Mouse (Mus musculus) urinary bladder, postnatal 10 days (tissue): ENCODE data around the gene Trim44.

Experiments
- DNase-seq: peaks from one replicate; pipeline ENCODE4 v3.0.0; 2022; ENCODE audit warnings: low spot score

Gene Trim44

DNA sequence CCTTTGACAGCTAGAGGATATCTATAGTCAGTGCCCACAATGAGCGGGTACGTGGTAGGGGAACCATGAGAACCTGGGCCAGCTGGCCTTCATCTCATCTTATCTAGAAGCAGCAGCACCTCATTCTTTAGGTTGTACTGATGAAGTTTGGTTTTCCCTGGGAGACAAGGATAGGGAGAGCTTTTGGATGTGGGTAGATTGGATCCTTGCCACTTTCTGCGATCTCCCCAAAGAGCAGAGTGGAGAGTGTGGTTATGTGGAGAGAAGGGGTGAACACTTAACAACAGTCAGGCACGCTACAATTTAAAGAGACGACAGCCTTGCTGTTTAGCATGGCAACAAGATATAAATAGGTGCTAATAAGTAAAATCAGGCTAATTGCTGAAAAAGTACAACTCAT is 119.0 kb downstream of the Trim44 start:
- DNase-seq: no peak

DNA sequence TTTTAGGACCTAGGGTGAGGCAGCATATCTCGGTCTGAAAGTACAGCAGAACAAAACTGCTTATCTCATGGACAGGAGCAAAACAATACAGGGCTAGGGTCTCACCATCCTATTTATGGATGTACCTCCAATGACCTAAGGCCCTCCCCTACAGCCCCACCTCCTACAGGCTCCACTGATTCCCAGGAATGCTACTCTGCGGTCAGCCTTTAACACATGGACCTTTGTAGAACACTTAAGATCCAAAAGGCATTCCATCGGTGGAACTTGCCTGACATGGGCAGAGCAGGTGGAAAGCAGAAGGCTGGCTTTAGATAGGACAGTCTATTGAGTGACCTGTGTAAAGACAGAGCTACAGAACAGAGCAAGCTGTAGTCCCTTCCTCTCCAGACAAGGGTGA is 120.3 kb downstream of the Trim44 start:
- DNase-seq: no peak

DNA sequence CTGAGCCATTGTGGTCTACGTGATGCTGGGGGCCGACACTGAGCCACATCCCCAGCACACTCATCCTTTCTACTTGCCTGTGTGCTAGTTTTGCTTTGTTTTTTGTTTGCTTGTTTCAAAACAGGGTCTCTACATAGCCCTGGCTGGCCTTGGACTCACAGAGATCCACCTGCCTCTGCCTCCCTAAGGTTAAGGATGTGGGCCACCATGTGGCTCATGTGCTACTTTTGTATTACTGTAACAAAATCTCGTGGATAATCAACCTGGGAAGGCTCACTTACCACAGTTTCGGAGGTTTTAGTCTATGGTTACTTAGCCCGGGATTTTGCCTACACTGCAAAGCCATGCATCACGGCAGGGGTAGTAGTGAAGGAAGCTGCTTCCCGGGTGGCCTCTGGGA is 125.5 kb downstream of the Trim44 start:
- DNase-seq: no peak

DNA sequence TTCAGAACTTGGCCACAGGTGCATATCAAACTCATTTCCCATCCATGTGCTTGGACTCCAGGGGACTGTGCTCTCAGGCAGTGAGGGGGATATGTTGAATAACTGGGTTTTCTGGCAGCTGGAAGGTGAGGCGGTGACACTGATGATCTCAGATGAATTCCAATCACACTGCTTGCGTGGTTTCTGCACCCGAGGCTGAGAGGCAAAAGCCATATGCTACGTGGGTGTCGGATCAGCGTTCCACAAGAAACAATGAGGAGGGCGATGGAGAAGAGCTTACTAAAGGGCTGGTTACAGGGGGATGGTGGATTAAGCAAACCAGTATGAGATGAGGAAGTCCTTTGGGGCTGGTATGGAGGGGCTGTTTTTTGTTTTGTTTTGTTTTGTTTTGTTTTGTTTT is 127.8 kb downstream of the Trim44 start:
- no peak for DNase-seq

DNA sequence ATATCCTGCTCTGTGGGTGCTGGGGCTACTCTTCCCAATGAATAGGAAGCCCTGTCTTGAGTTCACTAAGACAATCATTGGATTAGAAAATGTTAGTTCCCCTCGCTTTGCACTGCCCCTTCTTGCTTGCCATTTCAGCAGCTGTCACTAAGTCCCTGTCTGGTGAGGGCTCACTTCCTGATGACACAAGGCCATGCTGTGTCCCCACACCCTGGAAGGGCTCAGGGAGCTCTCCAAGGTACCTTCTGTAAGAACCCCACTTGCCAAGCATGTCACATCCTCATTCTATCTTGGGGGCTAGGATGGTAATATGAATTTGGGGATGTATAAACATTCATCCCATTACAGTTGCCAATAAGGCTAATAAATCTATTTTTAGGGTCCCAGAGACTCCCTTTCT is 129.7 kb downstream of the Trim44 start:
- DNase-seq: no peak

DNA sequence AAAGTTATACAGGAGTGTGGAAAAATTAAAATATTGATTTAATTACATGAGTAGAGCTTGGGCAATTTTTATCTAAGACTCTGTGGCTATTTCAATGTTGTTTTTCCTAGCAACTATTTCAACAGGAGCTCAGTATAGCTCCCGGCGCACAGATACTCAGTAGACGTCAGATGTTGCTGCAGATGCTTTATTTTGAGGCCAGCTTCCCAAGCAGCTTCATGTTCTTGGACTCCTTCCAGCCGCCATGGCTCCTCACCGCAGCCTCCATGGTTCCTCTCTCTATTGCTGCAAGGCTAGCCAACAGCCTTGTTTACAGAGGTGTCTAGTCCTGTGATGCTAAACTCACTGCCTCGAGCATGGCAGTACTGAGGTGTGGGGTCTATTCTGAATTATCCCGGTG is 134.3 kb downstream of the Trim44 start:
- DNase-seq: no peak

DNA sequence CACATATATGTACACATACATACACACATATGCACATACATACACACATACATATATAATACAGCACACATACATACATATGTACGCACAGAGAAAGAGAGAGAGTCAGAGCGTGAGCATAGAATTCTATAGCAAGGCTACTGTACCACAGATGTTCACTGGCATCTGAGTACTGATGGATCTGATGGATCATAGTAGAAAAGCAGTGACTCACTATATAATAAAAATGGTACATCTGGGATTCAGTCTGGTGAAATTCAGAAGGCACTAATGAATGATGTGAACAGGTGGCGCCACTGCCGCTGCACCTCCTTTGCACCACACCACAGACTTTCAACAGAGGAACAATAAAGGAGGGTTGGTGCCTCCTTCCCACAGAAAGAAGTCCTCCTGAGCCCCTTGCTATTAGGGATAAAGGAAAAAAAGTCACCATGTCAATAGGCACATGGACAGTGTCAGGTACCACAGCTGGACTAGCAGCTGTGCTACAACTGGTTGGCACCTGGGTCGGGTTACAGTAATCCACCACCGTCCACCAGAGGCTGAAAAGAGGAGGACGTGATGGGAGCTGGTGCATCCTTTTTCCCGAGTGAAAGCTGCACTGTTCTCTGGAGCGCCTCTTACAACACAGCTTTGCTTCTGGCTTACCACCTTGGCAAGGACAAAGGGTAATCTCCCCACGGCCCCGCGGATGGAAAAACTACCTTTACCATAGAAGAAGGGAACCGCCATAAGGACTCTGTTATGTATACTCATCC is 139.9 kb downstream of the Trim44 start:
- no peak for DNase-seq

DNA sequence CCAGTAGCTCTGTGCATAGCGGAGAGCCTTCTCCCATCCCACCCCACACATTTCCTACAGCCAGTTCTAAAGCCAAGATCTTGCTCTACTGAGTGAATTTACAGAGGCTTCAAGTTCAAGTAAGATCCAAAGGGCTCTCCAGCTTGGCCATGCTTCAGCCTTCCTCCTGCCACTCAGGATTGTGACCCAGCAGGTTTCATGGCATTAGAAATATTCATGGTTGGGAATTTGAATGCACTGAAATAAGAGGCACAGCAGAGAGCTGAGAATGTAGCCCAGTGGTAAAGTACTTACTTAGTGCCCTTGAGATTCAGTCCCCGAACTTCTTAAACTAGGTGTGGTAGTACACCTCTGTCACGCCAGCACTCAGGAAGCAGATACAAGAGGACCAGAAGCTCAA is 140.7 kb downstream of the Trim44 start:
- no peak for DNase-seq

DNA sequence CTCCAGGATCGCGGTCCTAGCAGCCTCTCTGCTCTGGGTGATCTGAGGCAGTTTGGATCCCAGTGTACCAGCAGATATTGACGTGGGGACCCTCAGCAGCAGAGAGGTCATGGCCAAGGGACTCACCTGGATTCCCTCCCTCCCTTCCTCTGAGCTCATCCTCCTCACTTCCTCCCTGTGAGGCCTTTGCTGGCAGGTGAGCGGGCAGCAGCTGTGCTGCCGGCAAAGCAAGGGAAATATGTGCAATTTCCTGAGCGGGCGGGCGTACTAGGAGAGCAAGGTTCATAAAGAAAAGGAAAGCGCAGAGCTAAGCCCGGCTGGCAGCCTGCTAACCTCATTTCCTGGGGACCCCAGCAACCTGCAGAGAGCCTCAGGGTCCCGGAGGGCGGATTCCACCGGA is 148.5 kb downstream of the Trim44 start:
- no peak for DNase-seq

DNA sequence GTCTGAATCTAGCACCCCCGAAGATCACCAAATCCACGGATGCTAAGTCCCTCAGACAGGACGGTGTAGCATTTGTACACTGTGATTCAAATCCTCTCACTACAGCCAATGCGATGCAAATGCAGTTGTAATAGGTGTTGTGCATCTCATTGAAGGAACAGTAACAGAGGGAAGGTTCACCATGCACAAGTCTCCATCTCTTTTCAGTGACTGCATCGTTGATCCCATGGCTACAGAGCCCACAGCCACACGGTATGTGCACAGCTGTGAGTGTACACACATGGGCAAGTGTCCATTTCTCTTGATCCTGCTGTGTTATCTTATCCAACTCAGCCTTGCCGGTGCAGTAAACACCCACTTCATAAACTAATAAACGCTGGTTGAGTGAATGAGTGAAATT is 148.9 kb downstream of the Trim44 start:
- DNase-seq: no peak

DNA sequence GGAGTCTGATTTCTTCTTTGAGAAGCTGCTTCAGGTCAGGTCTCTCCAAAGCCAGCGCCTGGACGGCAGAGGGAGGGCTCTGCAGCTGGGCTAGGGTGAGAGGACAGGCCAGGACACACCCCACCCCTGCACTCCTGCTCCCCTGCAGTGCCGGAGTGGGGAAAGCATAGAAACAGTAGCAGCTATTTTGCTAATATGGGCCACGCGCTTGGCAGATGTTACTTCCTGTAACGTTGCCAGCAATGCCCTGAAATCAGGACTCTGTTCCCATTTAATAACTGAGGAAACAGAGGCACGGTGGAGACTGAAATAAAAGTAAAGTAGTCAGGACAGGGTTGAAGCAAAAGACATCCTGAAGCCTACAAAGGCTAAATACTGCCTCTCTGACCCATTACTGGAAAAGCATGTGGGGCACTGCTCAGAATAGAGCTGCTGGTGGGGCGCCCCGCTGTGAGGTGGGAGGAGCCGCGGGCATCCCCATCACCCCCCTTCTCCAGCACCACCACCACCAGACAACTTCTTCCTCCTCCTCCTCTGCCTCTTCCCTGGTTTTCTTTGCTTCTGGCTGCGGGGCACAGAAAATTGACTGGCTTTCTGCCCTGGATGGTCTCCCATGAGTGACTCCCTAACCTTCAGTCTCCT is 149.5 kb downstream of the Trim44 start:
- no peak for DNase-seq

DNA sequence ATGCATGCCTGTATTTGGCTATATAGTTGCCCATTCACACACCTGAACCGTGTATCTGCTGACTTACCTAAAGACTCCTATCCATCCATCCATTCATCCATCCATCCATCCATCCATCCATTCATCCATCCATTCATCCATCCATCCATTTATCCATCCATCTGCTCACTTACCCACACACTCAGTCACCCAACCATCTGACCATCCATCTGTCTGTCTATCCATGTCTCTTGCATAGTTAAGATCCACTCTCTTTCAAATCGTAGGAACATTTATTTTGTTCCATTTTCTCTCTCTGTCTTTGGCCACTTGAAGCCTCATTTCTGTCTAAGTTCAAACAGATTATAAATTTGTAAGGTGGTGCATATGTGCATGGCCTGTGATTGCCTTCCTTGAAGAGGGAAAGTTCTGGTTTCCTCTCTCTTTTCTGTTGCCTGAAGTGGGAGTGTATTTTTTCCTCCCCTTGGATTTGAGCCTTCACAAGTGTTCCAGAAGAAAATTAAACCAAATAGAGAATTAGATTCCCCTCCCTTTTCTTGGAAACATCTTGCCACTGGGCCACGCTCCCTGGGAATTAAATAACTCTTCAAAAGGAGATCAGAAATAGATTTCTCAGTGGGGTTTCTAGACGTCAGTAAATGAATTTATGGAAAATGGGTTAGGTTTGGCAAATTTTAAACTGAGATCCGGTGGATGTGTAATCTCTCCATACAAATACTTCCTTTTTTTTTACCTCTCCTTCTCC is 150.9 kb downstream of the Trim44 start:
- DNase-seq: no peak

DNA sequence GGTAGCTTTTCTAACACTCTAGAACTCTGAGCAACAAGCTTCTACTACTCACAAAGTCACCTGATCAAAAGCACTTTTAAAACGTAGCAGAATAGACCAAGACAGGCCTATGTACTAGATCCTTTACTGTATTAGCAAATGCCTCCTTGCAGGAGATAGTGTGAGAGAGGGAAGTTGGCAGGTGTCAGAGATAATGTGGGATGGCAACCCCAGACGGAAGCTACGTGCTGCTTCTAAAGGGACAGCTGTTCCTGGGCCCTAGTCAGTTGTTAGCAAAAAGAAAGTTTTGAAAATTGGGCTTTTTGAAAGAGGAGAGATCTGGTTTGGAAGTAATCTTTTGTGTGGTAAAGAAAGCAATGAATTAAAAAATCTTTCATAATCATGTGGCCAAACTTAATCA is 151.5 kb downstream of the Trim44 start:
- DNase-seq: no peak

DNA sequence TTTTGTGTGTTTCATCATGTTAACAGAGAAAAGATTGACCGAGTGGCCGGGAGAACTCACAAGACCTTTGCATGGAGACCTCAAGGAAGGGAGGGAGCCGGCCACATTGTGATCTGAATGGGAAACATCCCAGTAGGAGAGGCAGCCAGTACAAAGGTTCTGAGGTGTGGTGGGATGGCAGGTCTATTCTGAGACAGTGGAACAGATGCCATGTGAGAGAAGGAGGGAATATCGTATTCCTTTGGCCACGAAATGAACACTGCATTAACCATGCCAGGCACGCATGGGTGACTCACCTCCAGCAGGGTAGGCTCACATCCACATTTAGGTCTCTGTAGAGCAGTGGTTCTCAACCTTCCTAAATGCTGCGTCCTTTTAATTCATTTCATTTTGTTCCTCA is 154.4 kb downstream of the Trim44 start:
- DNase-seq: no peak

DNA sequence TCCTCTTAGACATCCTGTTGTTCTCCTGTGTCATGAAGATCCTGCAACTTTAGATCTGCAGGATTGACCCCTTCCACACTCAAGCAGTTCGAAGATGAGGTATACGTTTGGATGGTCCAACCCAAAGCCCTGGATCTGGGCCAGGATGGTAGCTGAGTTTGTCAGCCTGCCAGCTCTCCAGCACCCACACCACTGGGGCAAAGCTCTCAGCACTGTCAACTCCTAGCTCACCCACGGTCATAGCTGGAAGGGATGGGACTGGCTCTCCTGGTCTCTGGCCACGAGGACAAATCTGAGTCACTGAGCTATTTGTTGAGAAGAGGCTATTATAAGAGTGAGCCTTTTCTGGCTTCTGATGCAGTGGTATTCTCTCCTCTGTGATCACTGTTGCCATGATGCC is 155.0 kb downstream of the Trim44 start:
- DNase-seq: no peak
